Comparison of ENCODE assay signal across 17 mouse cellular contexts in the genomic region with DNA sequence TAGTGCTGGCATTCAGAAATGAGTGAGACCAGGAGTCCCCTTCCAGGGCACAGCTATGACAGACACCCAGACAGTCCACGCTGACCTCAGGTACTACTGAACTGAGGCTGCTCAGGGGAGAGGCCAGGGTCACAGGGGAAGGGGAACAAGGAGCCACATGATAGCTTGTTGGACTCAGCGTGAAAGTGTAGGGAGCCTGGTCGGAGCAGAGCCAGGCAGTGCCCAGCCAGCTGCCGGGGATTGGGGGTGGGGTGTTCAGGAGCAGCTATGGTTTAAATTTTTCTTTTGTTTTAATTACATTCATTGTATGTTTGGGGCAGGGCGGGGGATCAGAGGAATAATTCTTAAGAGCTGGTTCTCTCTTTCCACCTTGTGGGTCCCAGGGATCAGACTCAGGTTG.
DNase-seq lines count a peak whose midpoint lies in the region; ATAC-seq lines count a peak whose summit lies in the region.
"Had no signal": no experiment of that assay in that cellular context is flagged by ENCODE, and none has a peak within 500 bp of the region (broad histone marks: within the 10 kb centered on the region; RNA-seq: fewer than 3 reads in every experiment).

No protein-coding gene starts in this region.

- peaks cover 64% of the 10 kb centered on the region for H3K4me1 ChIP-seq in heart, embryonic 15.5 days (replicated peaks)
- H3K4me1 ChIP-seq in lung, embryonic 15.5 days = peaks cover 30% of the 10 kb centered on the region
- peaks cover 28% of the 10 kb centered on the region for H3K4me1 ChIP-seq in forebrain, embryonic 13.5 days
- peaks cover 23% of the 10 kb centered on the region for H3K4me1 ChIP-seq in midbrain, embryonic 15.5 days

- H3K36me3 ChIP-seq in heart, embryonic 15.5 days = no peaks in the 10 kb centered on the region
- H3K36me3 ChIP-seq in lung, embryonic 15.5 days = no peaks in the 10 kb centered on the region
- peaks cover 3% of the 10 kb centered on the region; the same call in 1 of the 2 replicates for H3K36me3 ChIP-seq in forebrain, embryonic 13.5 days (ENCODE audit: poor library complexity, severe bottlenecking)
- no peaks in the 10 kb centered on the region for H3K36me3 ChIP-seq in midbrain, embryonic 15.5 days (replicated peaks)
- H3K36me3 ChIP-seq: neural tube, embryonic 12.5 days had no signal

- peak overlapping the region; percentile 87 for H3K27ac ChIP-seq in heart, embryonic 15.5 days
- H3K27ac ChIP-seq in lung, embryonic 15.5 days = peak overlapping the region; percentile 53; the same call in 1 of the 2 replicates
- H3K27ac ChIP-seq in forebrain, embryonic 13.5 days = peak overlapping the region; percentile 68
- H3K27ac ChIP-seq in midbrain, embryonic 15.5 days = peak overlapping the region; percentile 68; the same call in 1 of the 2 replicates
- H3K27ac ChIP-seq: hindbrain, embryonic 12.5 days; limb, embryonic 12.5 days; neural tube, embryonic 12.5 days had no signal

- no peak for DNase-seq in heart, adult 9 months (ENCODE audit: low spot score in 2 of 2)
- DNase-seq in lung, postnatal 4 days = no peak
- no peak for DNase-seq in cerebellum, postnatal 36 days
- DNase-seq in urinary bladder, postnatal 36 days (ENCODE audit: low spot score in 2 of 2) = no peak
- DNase-seq: adrenal gland, postnatal 25 days; kidney, adult 2 months; kidney, postnatal 4 days; layer of hippocampus, postnatal 36 days; lung, adult 2 months; thymus, postnatal 14 days had no signal

- 56% methylated on average over 5 of the region's 5 CpGs for WGBS in heart, embryonic 15.5 days
- WGBS in lung, embryonic 15.5 days = 61% methylated on average over 5 of the region's 5 CpGs
- WGBS in forebrain, embryonic 13.5 days = 62% methylated on average over 5 of the region's 5 CpGs
- WGBS in midbrain, embryonic 15.5 days = 72% methylated on average over 5 of the region's 5 CpGs

- H3K9ac ChIP-seq in heart, embryonic 15.5 days = no peak overlapping the region
- H3K9ac ChIP-seq in lung, embryonic 15.5 days = no peak overlapping the region
- no peak overlapping the region for H3K9ac ChIP-seq in forebrain, embryonic 13.5 days
- H3K9ac ChIP-seq in midbrain, embryonic 15.5 days = no peak overlapping the region
- H3K9ac ChIP-seq: hindbrain, embryonic 12.5 days; limb, embryonic 12.5 days; neural tube, embryonic 12.5 days had no signal

- no peak overlapping the region for H3K4me3 ChIP-seq in heart, embryonic 15.5 days
- no peak overlapping the region for H3K4me3 ChIP-seq in lung, embryonic 15.5 days
- H3K4me3 ChIP-seq in forebrain, embryonic 13.5 days = no peak overlapping the region
- H3K4me3 ChIP-seq in midbrain, embryonic 15.5 days = no peak overlapping the region
- H3K4me3 ChIP-seq: hindbrain, embryonic 12.5 days; limb, embryonic 12.5 days; neural tube, embryonic 12.5 days had no signal

- no peak for ATAC-seq in heart, embryonic 15.5 days (replicated peaks; ENCODE audit: insufficient number of reproducible peaks, insufficient read depth, low FRiP score, low read depth)
- ATAC-seq in lung, embryonic 15.5 days (ENCODE audit: borderline replicate concordance, extremely low read depth, low FRiP score, low TSS enrichment) = no peak; the same call in 1 of the 2 replicates
- ATAC-seq in forebrain, embryonic 13.5 days = peak; percentile 57
- ATAC-seq in midbrain, embryonic 15.5 days (replicated peaks) = 0 out of 2 replicates have a peak, but pooled peaks have one; percentile 39

- H3K9me3 ChIP-seq in heart, embryonic 15.5 days (replicated peaks) = no peaks in the 10 kb centered on the region
- H3K9me3 ChIP-seq in lung, embryonic 15.5 days = no peaks in the 10 kb centered on the region
- no peaks in the 10 kb centered on the region for H3K9me3 ChIP-seq in forebrain, embryonic 13.5 days (replicated peaks)
- no peaks in the 10 kb centered on the region for H3K9me3 ChIP-seq in midbrain, embryonic 15.5 days
- H3K9me3 ChIP-seq: hindbrain, embryonic 12.5 days; limb, embryonic 12.5 days; neural tube, embryonic 12.5 days had no signal

- H3K4me2 ChIP-seq in heart, embryonic 15.5 days = no peak overlapping the region
- no peak overlapping the region for H3K4me2 ChIP-seq in lung, embryonic 15.5 days
- no peak overlapping the region for H3K4me2 ChIP-seq in forebrain, embryonic 13.5 days
- H3K4me2 ChIP-seq in midbrain, embryonic 15.5 days = no peak overlapping the region
- H3K4me2 ChIP-seq: hindbrain, embryonic 12.5 days; limb, embryonic 12.5 days; neural tube, embryonic 12.5 days had no signal

- H3K27me3 ChIP-seq in heart, embryonic 15.5 days = no peaks in the 10 kb centered on the region
- H3K27me3 ChIP-seq in lung, embryonic 15.5 days = no peaks in the 10 kb centered on the region
- H3K27me3 ChIP-seq in forebrain, embryonic 13.5 days = no peaks in the 10 kb centered on the region
- H3K27me3 ChIP-seq in midbrain, embryonic 15.5 days (replicated peaks) = no peaks in the 10 kb centered on the region
- H3K27me3 ChIP-seq: hindbrain, embryonic 12.5 days; limb, embryonic 12.5 days; neural tube, embryonic 12.5 days had no signal

Comparison
In these comparisons a context has a peak if more than half of its experiments do, and no peak if none do; other contexts are left out.
1. ATAC-seq: peak in forebrain, embryonic 13.5 days (single experiment) and midbrain, embryonic 15.5 days (single experiment); none in heart, embryonic 15.5 days (single experiment) and lung, embryonic 15.5 days (single experiment).
2. Peak in every context shown above with its lines, with median percentiles within 50 percentile points of each other: H3K27ac ChIP-seq.